Mouse (Mus musculus): ENCODE results near the gene Aldoart1.

DNA sequence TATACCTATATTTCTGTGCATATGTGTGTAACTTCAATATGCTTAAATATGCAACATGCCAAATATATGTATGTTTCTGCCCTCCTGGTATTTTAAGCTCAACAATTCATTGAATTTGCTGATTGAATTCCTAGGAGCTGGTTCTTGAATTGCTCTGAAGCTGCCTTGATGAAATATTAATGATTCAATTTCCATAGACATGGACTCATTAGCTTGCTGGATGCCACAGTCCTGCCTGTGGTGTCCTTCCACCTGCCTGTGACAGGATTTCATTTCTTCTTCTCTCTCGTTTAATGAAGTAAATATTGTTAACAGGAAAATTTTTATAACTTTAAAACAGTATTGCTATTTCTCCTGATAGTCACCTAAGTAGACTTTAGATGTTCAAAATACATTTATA is 51.6 kb downstream of the Aldoart1 start:
- no peak for TF ChIP-seq CTCF (IDR thresholded peaks at IDR 0.05; ENCODE audit: low read depth, low read length)
- no peak for TF ChIP-seq EP300 (IDR thresholded peaks at IDR 0.05; ENCODE audit: insufficient read depth, low read depth, low read length)

Measured in ES-Bruce4 (cell line).